Mouse (Mus musculus): ENCODE results near the gene Shisa2.

- TF ChIP-seq POLR2A (IDR thresholded peaks at IDR 0.05; ENCODE audit: low read depth, low read length) (no peak), CTCF (conservative IDR thresholded peaks at IDR 0.05; ENCODE audit: insufficient read depth, insufficient read length, low read depth, low read length) (no peak)
These were observed 26.9 kb upstream of the Shisa2 start for GRCm38 (mm10) chr14:59598260-59598627.

All from kidney, adult 2 months (tissue).